ENCODE assay signal across 21 mouse cellular contexts in the genomic region with DNA sequence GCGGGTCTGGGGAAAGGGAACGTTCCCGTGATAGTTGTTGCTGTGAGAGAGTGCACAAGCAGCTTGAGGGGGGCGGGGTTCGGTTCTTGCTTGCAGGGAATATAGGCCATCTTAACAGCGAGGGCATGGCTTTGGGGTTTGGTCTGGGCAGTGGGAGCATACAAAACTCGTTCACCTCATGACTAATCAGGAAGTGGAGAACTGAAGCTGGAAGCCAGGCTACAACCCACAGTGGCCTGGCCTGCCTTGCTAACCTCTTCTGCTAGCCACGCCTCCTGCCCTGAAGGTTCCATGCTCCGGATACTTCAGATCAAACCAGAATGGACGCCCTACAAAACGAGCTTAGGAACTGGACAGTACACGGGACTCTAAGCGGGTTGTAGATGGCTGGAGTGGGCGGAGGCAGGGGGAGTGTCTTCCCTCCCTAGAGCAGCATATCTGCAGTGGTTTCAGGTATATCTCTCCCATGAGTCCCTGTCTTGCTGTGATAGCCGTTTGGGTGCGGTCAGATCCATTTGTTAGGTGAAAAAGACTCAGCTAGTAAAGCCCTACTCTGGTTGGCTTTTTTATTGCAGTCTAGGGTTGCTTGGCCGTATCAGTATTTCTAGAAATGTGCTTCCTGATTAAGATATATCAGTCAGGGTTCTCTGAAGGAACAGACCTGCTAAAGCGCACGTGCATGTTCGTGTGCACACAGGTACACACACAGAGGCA. TPM values are rescaled to one million over a fixed set of nuclear protein-coding genes. Genes with fewer than 3 reads are reported as not detected.
DNase-seq lines count a peak whose midpoint lies in the region; ATAC-seq and TF ChIP-seq lines count a peak whose summit lies in the region.
"Had no signal": no experiment of that assay in that cellular context is flagged by ENCODE, and none has a peak within 500 bp of the region (broad histone marks: within the 10 kb centered on the region; RNA-seq: fewer than 3 reads in every experiment).

No protein-coding gene starts in this region.

- WGBS in intestine, embryonic 15.5 days: 84% methylated on average over 20 of the region's 20 CpGs
- 71% methylated on average over 20 of the region's 20 CpGs for WGBS in intestine, postnatal 0 days
- WGBS in liver, embryonic 14.5 days (ENCODE audit: insufficient replicate concordance): 28% methylated on average over 20 of the region's 20 CpGs
- 85% methylated on average over 20 of the region's 20 CpGs for WGBS in stomach, embryonic 16.5 days

- no peaks in the 10 kb centered on the region for H3K27me3 ChIP-seq in intestine, embryonic 15.5 days (replicated peaks)
- H3K27me3 ChIP-seq in intestine, postnatal 0 days (replicated peaks; ENCODE audit: control insufficient read depth, insufficient read depth, low read length): no peaks in the 10 kb centered on the region
- no peaks in the 10 kb centered on the region for H3K27me3 ChIP-seq in liver, embryonic 14.5 days (ENCODE audit: control insufficient read depth, insufficient read depth, low read length)
- H3K27me3 ChIP-seq in stomach, embryonic 16.5 days (ENCODE audit: control insufficient read depth, insufficient read depth, low read length): no peaks in the 10 kb centered on the region
- H3K27me3 ChIP-seq: CH12.LX; forebrain, embryonic 15.5 days; heart, embryonic 13.5 days; kidney, embryonic 15.5 days; neural tube, embryonic 13.5 days; Patski had no signal

- H3K9ac ChIP-seq in intestine, embryonic 15.5 days: no peak overlapping the region
- H3K9ac ChIP-seq in intestine, postnatal 0 days (ENCODE audit: low read depth, low read length): no peak overlapping the region
- no peak overlapping the region; the same call in 1 of the 2 replicates for H3K9ac ChIP-seq in liver, embryonic 14.5 days (replicated peaks)
- H3K9ac ChIP-seq in stomach, embryonic 16.5 days (ENCODE audit: low read length): no peak overlapping the region
- H3K9ac ChIP-seq: forebrain, embryonic 15.5 days; heart, embryonic 13.5 days; kidney, embryonic 15.5 days; neural tube, embryonic 13.5 days had no signal

- no peaks in the 10 kb centered on the region for H3K36me3 ChIP-seq in intestine, embryonic 15.5 days
- H3K36me3 ChIP-seq in intestine, postnatal 0 days (ENCODE audit: control insufficient read depth, insufficient read depth): no peaks in the 10 kb centered on the region; the same call in 1 of the 2 replicates
- no peaks in the 10 kb centered on the region for H3K36me3 ChIP-seq in liver, embryonic 14.5 days (replicated peaks; ENCODE audit: control insufficient read depth, insufficient read depth, low read depth)
- no peaks in the 10 kb centered on the region for H3K36me3 ChIP-seq in stomach, embryonic 16.5 days (ENCODE audit: control insufficient read depth, insufficient read depth, low read length)
- H3K36me3 ChIP-seq: kidney, embryonic 15.5 days had no signal

- ATAC-seq in intestine, embryonic 15.5 days: peak; percentile 50
- ATAC-seq in intestine, postnatal 0 days: no peak
- peak; percentile 60 for ATAC-seq in erythroid progenitor cell, adult 5-6 weeks (replicated peaks; ENCODE audit: low FRiP score, poor library complexity, severe bottlenecking)
- ATAC-seq in liver, embryonic 14.5 days (ENCODE audit: insufficient read depth): peak; percentile 80
- ATAC-seq in stomach, embryonic 16.5 days (ENCODE audit: insufficient read depth, low FRiP score): peak; percentile 31; the same call in 1 of the 2 replicates
- ATAC-seq: forebrain, embryonic 15.5 days; hindbrain, postnatal 0 days; Patski had no signal

- TF ChIP-seq EP300 in liver, embryonic 14.5 days (IDR thresholded peaks at IDR 0.05; ENCODE audit: low read depth): peak; percentile 73

- no peaks in the 10 kb centered on the region for H3K9me3 ChIP-seq in intestine, embryonic 15.5 days
- H3K9me3 ChIP-seq in intestine, postnatal 0 days (ENCODE audit: control insufficient read depth): no peaks in the 10 kb centered on the region
- H3K9me3 ChIP-seq in liver, embryonic 14.5 days (ENCODE audit: control insufficient read depth, low read length): no peaks in the 10 kb centered on the region
- H3K9me3 ChIP-seq in stomach, embryonic 16.5 days (replicated peaks; ENCODE audit: control insufficient read depth, low read length): no peaks in the 10 kb centered on the region
- H3K9me3 ChIP-seq: forebrain, embryonic 15.5 days; heart, embryonic 13.5 days; kidney, embryonic 15.5 days; neural tube, embryonic 13.5 days had no signal

- no peak overlapping the region for H3K4me2 ChIP-seq in intestine, embryonic 15.5 days (replicated peaks)
- H3K4me2 ChIP-seq in intestine, postnatal 0 days (replicated peaks; ENCODE audit: low read depth): no peak overlapping the region
- peak overlapping the region; percentile 46 for H3K4me2 ChIP-seq in liver, embryonic 14.5 days (ENCODE audit: low read depth)
- no peak overlapping the region for H3K4me2 ChIP-seq in stomach, embryonic 16.5 days (ENCODE audit: low read depth, low read length)
- H3K4me2 ChIP-seq: forebrain, embryonic 15.5 days; heart, embryonic 13.5 days; kidney, embryonic 15.5 days; neural tube, embryonic 13.5 days had no signal

- H3K27ac ChIP-seq in intestine, embryonic 15.5 days: no peak overlapping the region
- H3K27ac ChIP-seq in intestine, postnatal 0 days (ENCODE audit: low read depth, low read length): no peak overlapping the region
- no peak overlapping the region for H3K27ac ChIP-seq in liver, embryonic 14.5 days
- no peak overlapping the region for H3K27ac ChIP-seq in stomach, embryonic 16.5 days (ENCODE audit: low read length)
- H3K27ac ChIP-seq: forebrain, embryonic 15.5 days; heart, embryonic 13.5 days; hindbrain, postnatal 0 days; kidney, embryonic 15.5 days; neural tube, embryonic 13.5 days had no signal

- H3K4me1 ChIP-seq in intestine, embryonic 15.5 days (replicated peaks): 0 out of 2 replicates have a peak, but pooled peaks cover 2% of the 10 kb centered on the region
- no peaks in the 10 kb centered on the region for H3K4me1 ChIP-seq in intestine, postnatal 0 days (replicated peaks; ENCODE audit: control insufficient read depth, insufficient read depth, low read length)
- H3K4me1 ChIP-seq in liver, embryonic 14.5 days (replicated peaks; ENCODE audit: control insufficient read depth in 2 of 2, insufficient read depth in 2 of 2, low read length in 1 of 2): peaks cover 3 to 18% of the 10 kb centered on the region in 2 experiments
- peaks cover 4% of the 10 kb centered on the region for H3K4me1 ChIP-seq in stomach, embryonic 16.5 days (ENCODE audit: control insufficient read depth, insufficient read depth, low read length)
- H3K4me1 ChIP-seq: heart, embryonic 13.5 days; kidney, embryonic 15.5 days had no signal

- no peak overlapping the region for H3K4me3 ChIP-seq in intestine, embryonic 15.5 days (replicated peaks)
- no peak overlapping the region for H3K4me3 ChIP-seq in intestine, postnatal 0 days (ENCODE audit: low read depth, low read length)
- H3K4me3 ChIP-seq in liver, embryonic 14.5 days (ENCODE audit: insufficient read depth in 1 of 2, low read depth in 2 of 2, low read length in 2 of 2): peak overlapping the region in 1 of 2 experiments; percentile 7; a peak in 1 of 4 replicates
- H3K4me3 ChIP-seq in stomach, embryonic 16.5 days (replicated peaks; ENCODE audit: low read length): no peak overlapping the region
- H3K4me3 ChIP-seq: forebrain, embryonic 15.5 days; heart, embryonic 13.5 days; kidney, embryonic 15.5 days; neural tube, embryonic 13.5 days had no signal

- DNase-seq in liver, embryonic 14.5 days (ENCODE audit: low read depth in 3 of 3, low spot score in 3 of 3): peak; percentile 53 to 58 (median 54)
- DNase-seq in layer of hippocampus, adult 18-20 months (ENCODE audit: low spot score in 2 of 2): no peak
- DNase-seq in layer of hippocampus, adult 9-10 months (ENCODE audit: low spot score): no peak
- no peak for DNase-seq in adrenal gland, postnatal 14 days
- DNase-seq: cerebellum, adult 11 months; cerebellum, postnatal 14 days; heart, postnatal 4 days; layer of hippocampus, postnatal 36 days; right cerebral cortex, postnatal 14 days; thymus, postnatal 4 days had no signal

- no peak for TF ChIP-seq CTCF in intestine, postnatal 0 days (IDR thresholded peaks at IDR 0.05; ENCODE audit: low read depth)
- no peak for TF ChIP-seq CTCF in liver, embryonic 14.5 days (IDR thresholded peaks at IDR 0.05; ENCODE audit: low read depth)

RNA-seq across cellular contexts. Expression of a gene that starts 49.4 kb away (rescaled TPM):
- 20.7 and 24.3 TPM in 2 replicates for polyA plus RNA-seq in intestine, embryonic 15.5 days (2015; fragmentation: Nextera tagmentation; extraction: Ambion mirVana)
- polyA plus RNA-seq in intestine, postnatal 0 days (2015; fragmentation: Nextera tagmentation; extraction: Ambion mirVana): 6.8 and 7.2 TPM in 2 replicates
- total RNA-seq in erythroid progenitor cell, adult 5-6 weeks (2015; ENCODE audit: low replicate concordance): 25.2 and 26.8 TPM in 2 replicates
- total RNA-seq in erythroid progenitor cell, adult 5-6 weeks (2017; ENCODE audit: low replicate concordance): 3.2 and 6.8 TPM in 2 replicates
- polyA plus RNA-seq in liver, embryonic 14.5 days (2012; rRNA removed): 9.1 and 11.0 TPM in 2 replicates
- polyA plus RNA-seq in liver, embryonic 14.5 days (2014; fragmentation: Nextera tagmentation; extraction: Ambion mirVana): 12.4 and 13.4 TPM in 2 replicates
- polyA plus RNA-seq in stomach, embryonic 16.5 days (2015; fragmentation: Nextera tagmentation; extraction: Ambion mirVana): 47.0 and 55.5 TPM in 2 replicates
- total RNA-seq in layer of hippocampus, adult 18-20 months (2021): 10 to 100 TPM; 73.3 to 78.2 TPM
- 6.0 and 7.2 TPM in 2 replicates for total RNA-seq in adrenal gland, postnatal 14 days (2021)

Comparison
In these comparisons a context has a peak if more than half of its experiments do, and no peak if none do; other contexts are left out.
1. DNase-seq: peak in liver, embryonic 14.5 days (3 of 3); none in layer of hippocampus, adult 18-20 months (0 of 2), layer of hippocampus, adult 9-10 months (single experiment) and adrenal gland, postnatal 14 days (single experiment).